Mouse (Mus musculus): ENCODE data around the gene Dock9.

The Dock9 gene

GRCm38 (mm10) chr14:121545551-121546331 lies 251.9 kb downstream of the Dock9 start:
- no peak for TF ChIP-seq GATA4 (IDR thresholded peaks at IDR 0.05; ENCODE audit: insufficient replicate concordance, low read length)

GRCm38 (mm10) chr14:121541262-121541661 lies 256.4 kb downstream of the Dock9 start:
- no peak for TF ChIP-seq GATA4 (IDR thresholded peaks at IDR 0.05; ENCODE audit: insufficient replicate concordance, low read length)

GRCm38 (mm10) chr14:121534501-121534900 lies 263.1 kb downstream of the Dock9 start:
- no peak for TF ChIP-seq GATA4 (IDR thresholded peaks at IDR 0.05; ENCODE audit: insufficient replicate concordance, low read length)

GRCm38 (mm10) chr14:121530853-121531252 lies 266.8 kb downstream of the Dock9 start:
- TF ChIP-seq GATA4 (IDR thresholded peaks at IDR 0.05; ENCODE audit: insufficient replicate concordance, low read length): no peak

GRCm38 (mm10) chr14:121527883-121528282 lies 269.8 kb downstream of the Dock9 start:
- TF ChIP-seq GATA4 (IDR thresholded peaks at IDR 0.05; ENCODE audit: insufficient replicate concordance, low read length): no peak

GRCm38 (mm10) chr14:121527201-121527600 lies 270.4 kb downstream of the Dock9 start:
- TF ChIP-seq GATA4 (IDR thresholded peaks at IDR 0.05; ENCODE audit: insufficient replicate concordance, low read length): no peak

- no peak for TF ChIP-seq GATA4 (IDR thresholded peaks at IDR 0.05; ENCODE audit: insufficient replicate concordance, low read length)
Observed at GRCm38 (mm10) chr14:121521709-121522108, 275.9 kb downstream of the Dock9 start.

GRCm38 (mm10) chr14:121516881-121517280 lies 280.8 kb downstream of the Dock9 start:
- no peak for TF ChIP-seq GATA4 (IDR thresholded peaks at IDR 0.05; ENCODE audit: insufficient replicate concordance, low read length)

- TF ChIP-seq GATA4 (IDR thresholded peaks at IDR 0.05; ENCODE audit: insufficient replicate concordance, low read length): no peak
Observed at GRCm38 (mm10) chr14:121508929-121509328, 288.7 kb downstream of the Dock9 start.

GRCm38 (mm10) chr14:121506336-121506735 lies 291.3 kb downstream of the Dock9 start:
- TF ChIP-seq GATA4 (IDR thresholded peaks at IDR 0.05; ENCODE audit: insufficient replicate concordance, low read length): no peak

GRCm38 (mm10) chr14:121505485-121505860 lies 292.2 kb downstream of the Dock9 start:
- TF ChIP-seq GATA4 (IDR thresholded peaks at IDR 0.05; ENCODE audit: insufficient replicate concordance, low read length): no peak

- no peak for TF ChIP-seq GATA4 (IDR thresholded peaks at IDR 0.05; ENCODE audit: insufficient replicate concordance, low read length)
Observed at GRCm38 (mm10) chr14:121504781-121505484, 292.7 kb downstream of the Dock9 start, which contains the start of gene Slc15a1. Gene Slc15a1 (minus strand): TSS chr14:121505252.

GRCm38 (mm10) chr14:121500577-121500976 lies 297.1 kb downstream of the Dock9 start:
- TF ChIP-seq GATA4 (IDR thresholded peaks at IDR 0.05; ENCODE audit: insufficient replicate concordance, low read length): no peak

- no peak for TF ChIP-seq GATA4 (IDR thresholded peaks at IDR 0.05; ENCODE audit: insufficient replicate concordance, low read length)
Observed at GRCm38 (mm10) chr14:121499769-121500168, 297.9 kb downstream of the Dock9 start.

GRCm38 (mm10) chr14:121497800-121498199 lies 299.8 kb downstream of the Dock9 start:
- TF ChIP-seq GATA4 (IDR thresholded peaks at IDR 0.05; ENCODE audit: insufficient replicate concordance, low read length): no peak

GRCm38 (mm10) chr14:121495741-121496140 lies 301.9 kb downstream of the Dock9 start:
- TF ChIP-seq GATA4 (IDR thresholded peaks at IDR 0.05; ENCODE audit: insufficient replicate concordance, low read length): no peak
